26 mouse cellular contexts compared by ENCODE assay signal in genomic region chr6:34668739-34669254, GRCm38 (mm10).
DNase-seq lines count a peak whose midpoint lies in the region; ATAC-seq and TF ChIP-seq lines count a peak whose summit lies in the region.
"Had no signal": no experiment of that assay in that cellular context is flagged by ENCODE, and none has a peak within 500 bp of the region (broad histone marks: within the 10 kb centered on the region; RNA-seq: fewer than 3 reads in every experiment).

No protein-coding gene starts in this region.

- peaks cover 19% of the 10 kb centered on the region for H3K4me1 ChIP-seq in kidney, embryonic 15.5 days
- no peaks in the 10 kb centered on the region for H3K4me1 ChIP-seq in midbrain, embryonic 11.5 days (ENCODE audit: control insufficient read depth, insufficient read depth, low read length)
- no peaks in the 10 kb centered on the region for H3K4me1 ChIP-seq in midbrain, embryonic 13.5 days (replicated peaks)
- H3K4me1 ChIP-seq: forebrain, embryonic 10.5 days; forebrain, embryonic 13.5 days; heart, embryonic 10.5 days; hindbrain, embryonic 12.5 days; hindbrain, embryonic 15.5 days had no signal

- intact Hi-C loops in gastrocnemius, adult 2 months (cut with DNase I): no loop called here

- no peak overlapping the region for H3K4me2 ChIP-seq in kidney, embryonic 15.5 days
- no peak overlapping the region for H3K4me2 ChIP-seq in midbrain, embryonic 11.5 days
- H3K4me2 ChIP-seq in midbrain, embryonic 13.5 days (replicated peaks): no peak overlapping the region
- H3K4me2 ChIP-seq: forebrain, embryonic 13.5 days; heart, embryonic 13.5 days; hindbrain, embryonic 12.5 days; hindbrain, embryonic 15.5 days had no signal

- no peak overlapping the region for H3K4me3 ChIP-seq in gastrocnemius, adult 2 months
- H3K4me3 ChIP-seq in kidney, embryonic 15.5 days (replicated peaks): no peak overlapping the region
- no peak overlapping the region for H3K4me3 ChIP-seq in midbrain, embryonic 11.5 days (ENCODE audit: low read depth, low read length)
- no peak overlapping the region for H3K4me3 ChIP-seq in midbrain, embryonic 13.5 days (replicated peaks)
- H3K4me3 ChIP-seq: forebrain, embryonic 10.5 days; forebrain, embryonic 13.5 days; heart, adult 2 months; heart, embryonic 10.5 days; heart, embryonic 13.5 days; hindbrain, embryonic 12.5 days; hindbrain, embryonic 15.5 days had no signal

- 56% methylated on average over 5 of the region's 5 CpGs for WGBS in kidney, embryonic 15.5 days
- 85% methylated on average over 5 of the region's 5 CpGs for WGBS in midbrain, embryonic 11.5 days
- 89% methylated on average over 5 of the region's 5 CpGs for WGBS in midbrain, embryonic 13.5 days

- no peak for DNase-seq in gastrocnemius, adult 2 months
- DNase-seq in gastrocnemius, postnatal 25 days: no peak
- DNase-seq in kidney, adult 18-20 months: no peak
- DNase-seq in midbrain, embryonic 11.5 days (ENCODE audit: low spot score, missing footprints): peak; percentile 72
- DNase-seq in ovary, postnatal 10 days (ENCODE audit: low spot score): no peak
- DNase-seq: adrenal gland, postnatal 10 days; adrenal gland, postnatal 36 days; B cell, adult 2 months; cerebellum, adult 18-20 months; cerebellum, adult 9-11 months; cerebellum, postnatal 25 days; gastrocnemius, postnatal 14 days; heart, adult 2 months; heart, postnatal 14 days had no signal

- H3K36me3 ChIP-seq in kidney, embryonic 15.5 days: no peaks in the 10 kb centered on the region
- no peaks in the 10 kb centered on the region for H3K36me3 ChIP-seq in midbrain, embryonic 11.5 days (ENCODE audit: control insufficient read depth, insufficient read depth, low read length)
- no peaks in the 10 kb centered on the region for H3K36me3 ChIP-seq in midbrain, embryonic 13.5 days
- H3K36me3 ChIP-seq: forebrain, embryonic 10.5 days; G1E; hindbrain, embryonic 12.5 days; hindbrain, embryonic 15.5 days had no signal

- no peak for TF ChIP-seq CTCF in gastrocnemius, adult 2 months (IDR thresholded peaks at IDR 0.05)

- H3K9me3 ChIP-seq in kidney, embryonic 15.5 days (replicated peaks): no peaks in the 10 kb centered on the region
- H3K9me3 ChIP-seq in midbrain, embryonic 11.5 days (ENCODE audit: control insufficient read depth, low read length): no peaks in the 10 kb centered on the region
- no peaks in the 10 kb centered on the region for H3K9me3 ChIP-seq in midbrain, embryonic 13.5 days
- H3K9me3 ChIP-seq: forebrain, embryonic 13.5 days; G1E; heart, embryonic 10.5 days; heart, embryonic 13.5 days; hindbrain, embryonic 12.5 days; hindbrain, embryonic 15.5 days had no signal

- H3K9ac ChIP-seq in kidney, embryonic 15.5 days: no peak overlapping the region
- no peak overlapping the region for H3K9ac ChIP-seq in midbrain, embryonic 11.5 days (ENCODE audit: low read length)
- H3K9ac ChIP-seq in midbrain, embryonic 13.5 days (replicated peaks): no peak overlapping the region
- H3K9ac ChIP-seq: forebrain, embryonic 13.5 days; heart, embryonic 13.5 days; hindbrain, embryonic 12.5 days; hindbrain, embryonic 15.5 days had no signal

- H3K27ac ChIP-seq in gastrocnemius, adult 2 months: peak overlapping the region; percentile 51; the same call in 1 of the 2 replicates
- 0 out of 2 replicates have a peak overlapping the region, but pooled peaks have one; percentile 37 for H3K27ac ChIP-seq in kidney, embryonic 15.5 days
- no peak overlapping the region for H3K27ac ChIP-seq in midbrain, embryonic 11.5 days (ENCODE audit: low read depth, low read length)
- no peak overlapping the region for H3K27ac ChIP-seq in midbrain, embryonic 13.5 days
- H3K27ac ChIP-seq: forebrain, embryonic 10.5 days; forebrain, embryonic 13.5 days; heart, adult 2 months; heart, embryonic 10.5 days; heart, embryonic 13.5 days; hindbrain, embryonic 12.5 days; hindbrain, embryonic 15.5 days had no signal

- H3K27me3 ChIP-seq in kidney, embryonic 15.5 days: no peaks in the 10 kb centered on the region
- H3K27me3 ChIP-seq in midbrain, embryonic 11.5 days (ENCODE audit: control insufficient read depth, insufficient read depth, low read length): no peaks in the 10 kb centered on the region
- H3K27me3 ChIP-seq in midbrain, embryonic 13.5 days: no peaks in the 10 kb centered on the region
- H3K27me3 ChIP-seq: CH12.LX; forebrain, embryonic 13.5 days; heart, embryonic 13.5 days; hindbrain, embryonic 12.5 days; hindbrain, embryonic 15.5 days; Patski had no signal

- peak; percentile 84 for ATAC-seq in kidney, embryonic 15.5 days (replicated peaks; ENCODE audit: low FRiP score)
- ATAC-seq in midbrain, embryonic 11.5 days (ENCODE audit: low FRiP score): no peak
- no peak for ATAC-seq in midbrain, embryonic 13.5 days
- ATAC-seq: forebrain, embryonic 13.5 days; forebrain, embryonic 16.5 days; Patski had no signal

Comparison
In these comparisons a context has a peak if more than half of its experiments do, and no peak if none do; other contexts are left out.
1. H3K27ac ChIP-seq: peak in gastrocnemius, adult 2 months (single experiment) and kidney, embryonic 15.5 days (single experiment); none in midbrain, embryonic 11.5 days (single experiment) and midbrain, embryonic 13.5 days (single experiment).